Mouse (Mus musculus) kidney, adult 8-10 months (tissue): ENCODE results near the gene Acot2.

Experiments
- DNase-seq, 2 experiments: peaks; one replicate each; pipeline ENCODE4 v3.0.0; 2022

Acot2 gene

DNA sequence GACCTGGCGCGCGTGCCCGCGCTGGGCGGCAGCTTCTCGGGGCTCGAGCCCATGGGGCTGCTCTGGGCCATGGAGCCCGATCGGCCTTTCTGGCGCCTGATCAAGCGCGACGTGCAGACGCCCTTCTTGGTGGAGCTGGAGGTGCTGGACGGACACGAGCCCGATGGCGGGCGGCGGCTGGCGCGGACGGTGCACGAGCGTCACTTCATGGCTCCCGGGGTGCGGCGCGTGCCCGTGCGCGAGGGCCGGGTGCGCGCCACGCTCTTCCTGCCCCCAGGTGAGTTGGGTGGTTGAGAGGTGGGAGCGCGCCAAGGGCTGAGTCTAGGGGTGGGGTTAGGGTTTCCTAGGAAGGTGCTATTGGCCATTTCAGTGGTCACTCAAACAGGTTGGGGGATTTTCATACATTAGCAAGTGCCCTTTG, 51.0 kb downstream of the Acot2 start, which contains the start of gene Gm49366:
Gene Gm49366, plus strand, starts transcription at position 245 of the 421 bp plus-strand sequence.
- peak; percentile 69 to 77 for DNase-seq

DNA sequence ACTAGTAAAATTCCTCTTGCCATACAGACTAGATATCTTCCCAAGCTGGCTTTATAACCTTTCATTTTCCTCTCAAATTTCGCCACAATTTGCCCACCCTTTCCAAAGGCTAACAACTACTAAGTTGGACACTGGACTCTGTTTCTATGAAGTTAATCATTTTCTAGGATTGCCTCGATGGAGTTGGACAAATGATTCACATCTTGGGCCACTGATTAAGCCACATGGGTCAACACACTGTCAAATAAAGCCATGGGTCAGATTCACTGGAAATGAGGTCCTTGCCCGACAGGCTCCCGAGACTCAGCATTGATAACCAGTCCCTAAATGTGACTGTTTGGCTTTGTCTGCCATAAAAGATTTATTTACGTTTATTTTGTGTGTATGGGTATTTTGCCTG, 54.6 kb downstream of the Acot2 start:
- DNase-seq = peak; percentile 72 to 86
